Mouse (Mus musculus) heart, embryonic 14.5 days (tissue): ENCODE measurements at regions not wholly inside any gene's neighbourhood (a gene's known extent, or its start where the extent isn't known, plus 50 kb on each side); places are given as distances from the start of the nearest gene placed in this dataset.

ENCODE experiments used
- ATAC-seq: fragments of 200-750 bp; cut with Nextera tagmentation; 2 replicates; pipeline ENCODE4 v1.8.0; 2017; ENCODE audit warnings: low read depth, moderate TSS enrichment; ENCODE audit not compliant: insufficient number of reproducible peaks, insufficient read depth, low FRiP score
- H3K27ac ChIP-seq, 2 experiments: fragments of 200-500 bp in 1 of 2; fragments of 300-500 bp in 1 of 2; sonication (generic) in 1 of 2; replicated peaks in 1 of 2; 2 replicates each; pipeline ENCODE4 v1.5.1; 2012 to 2014; ENCODE audit warnings: low read depth in 2 of 2, low read length in 2 of 2, control low read depth in 1 of 2, mild to moderate bottlenecking in 1 of 2, mixed read lengths in 1 of 2; ENCODE audit not compliant: control insufficient read depth in 1 of 2, insufficient read depth in 1 of 2
- H3K27me3 ChIP-seq: fragments of 300-500 bp; sonication (generic); 2 replicates; pipeline ENCODE4 v1.6.1; 2014; ENCODE audit warnings: mild to moderate bottlenecking, low read length, control low read depth; ENCODE audit not compliant: control insufficient read depth, insufficient read depth
- H3K36me3 ChIP-seq: fragments of 300-500 bp; sonication (generic); 2 replicates; pipeline ENCODE4 v1.6.1; 2014; ENCODE audit warnings: mild to moderate bottlenecking, control low read depth, low read length, mixed read lengths; ENCODE audit not compliant: control insufficient read depth, insufficient read depth
- H3K4me1 ChIP-seq, 2 experiments: fragments of 200-500 bp in 1 of 2; fragments of 300-500 bp in 1 of 2; sonication (generic) in 1 of 2; 2 replicates each; pipeline ENCODE4 v1.6.1; 2012 to 2014; ENCODE audit warnings: low read length in 2 of 2, control low read depth in 1 of 2, mixed read lengths in 1 of 2; ENCODE audit not compliant: control insufficient read depth in 2 of 2, insufficient read depth in 2 of 2
- H3K4me2 ChIP-seq: fragments of 300-500 bp; sonication (generic); 2 replicates; pipeline ENCODE4 v1.6.1; 2014; ENCODE audit warnings: mild to moderate bottlenecking, low read length
- H3K4me3 ChIP-seq, 2 experiments: fragments of 200-500 bp in 1 of 2; fragments of 300-500 bp in 1 of 2; sonication (generic) in 1 of 2; 2 replicates each; pipeline ENCODE4 v1.5.1; 2012 to 2014; ENCODE audit warnings: low read length in 2 of 2, mild to moderate bottlenecking in 2 of 2, control low read depth in 1 of 2, low read depth in 1 of 2, moderate library complexity in 1 of 2; ENCODE audit not compliant: control insufficient read depth in 1 of 2, insufficient read depth in 1 of 2
- H3K9ac ChIP-seq: fragments of 300-500 bp; sonication (generic); 2 replicates; pipeline ENCODE4 v1.6.1; 2014; ENCODE audit warnings: mild to moderate bottlenecking, low read length
- H3K9me3 ChIP-seq: fragments of 300-500 bp; sonication (generic); 2 replicates; pipeline ENCODE4 v1.6.1; 2016; ENCODE audit warnings: low read length, control low read depth; ENCODE audit not compliant: control insufficient read depth
- WGBS: fragments of 180-500 bp; shearing (Covaris S2); extraction: QIAGEN DNeasy Blood & Tissue Kit; methylation state at CpG from one replicate; pipeline ENCODE4 v1.1.7; 2014; 5-methylcytosine and 5-hydroxymethylcytosine counted together

GRCm38 (mm10) chr3:56844681-56845461, 456.9 kb downstream of the Tm4sf1 start:
- Histone ChIP-seq H3K4me3 (no peak overlapping the region), H3K27ac (no peak overlapping the region), H3K27me3 (no peaks in the 10 kb centered on the region), H3K4me1 (no peaks in the 10 kb centered on the region), H3K36me3 (no peaks in the 10 kb centered on the region), H3K9me3 (no peaks in the 10 kb centered on the region), H3K4me2 (no peak overlapping the region), H3K9ac (no peak overlapping the region)
- 65% methylated on average over 6 of the region's 6 CpGs for WGBS
- ATAC-seq: no peak

- H3K36me3 ChIP-seq: no peaks in the 10 kb centered on the region
- WGBS: 77% methylated on average over 3 of the region's 3 CpGs
- no peaks in the 10 kb centered on the region for H3K27me3 ChIP-seq
- no peak overlapping the region for H3K9ac ChIP-seq
- no peak overlapping the region for H3K27ac ChIP-seq
- H3K9me3 ChIP-seq: no peaks in the 10 kb centered on the region
- no peak overlapping the region for H3K4me2 ChIP-seq
- H3K4me3 ChIP-seq: no peak overlapping the region
- H3K4me1 ChIP-seq: no peaks in the 10 kb centered on the region
- no peak for ATAC-seq
Observed at GRCm38 (mm10) chr3:56837176-56837575, 464.6 kb downstream of the Tm4sf1 start.

GRCm38 (mm10) chr3:56830315-56831097, 471.3 kb downstream of the Tm4sf1 start:
- Histone ChIP-seq H3K9ac (no peak overlapping the region), H3K36me3 (no peaks in the 10 kb centered on the region), H3K27me3 (no peaks in the 10 kb centered on the region), H3K4me3 (no peak overlapping the region), H3K27ac (no peak overlapping the region), H3K4me1 (no peaks in the 10 kb centered on the region), H3K4me2 (no peak overlapping the region), H3K9me3 (no peaks in the 10 kb centered on the region)
- 45% methylated on average over 4 of the region's 4 CpGs for WGBS
- no peak for ATAC-seq

GRCm38 (mm10) chr3:56824157-56824556, 477.6 kb downstream of the Tm4sf1 start:
- Histone ChIP-seq H3K9me3 (no peaks in the 10 kb centered on the region), H3K4me1 (no peaks in the 10 kb centered on the region), H3K4me3 (no peak overlapping the region), H3K4me2 (no peak overlapping the region), H3K27me3 (no peaks in the 10 kb centered on the region), H3K36me3 (no peaks in the 10 kb centered on the region), H3K27ac (no peak overlapping the region), H3K9ac (no peak overlapping the region)
- 74% methylated on average over 4 of the region's 4 CpGs for WGBS
- ATAC-seq: no peak

- Histone ChIP-seq H3K9me3 (no peaks in the 10 kb centered on the region), H3K9ac (no peak overlapping the region), H3K27me3 (no peaks in the 10 kb centered on the region), H3K36me3 (no peaks in the 10 kb centered on the region), H3K4me2 (no peak overlapping the region), H3K4me3 (no peak overlapping the region), H3K27ac (no peak overlapping the region), H3K4me1 (no peaks in the 10 kb centered on the region)
- 70% methylated on average over 1 of the region's 1 CpGs for WGBS
- no peak for ATAC-seq
Observed at GRCm38 (mm10) chr3:56810548-56811071, 491.2 kb downstream of the Tm4sf1 start.

- H3K27me3 ChIP-seq: no peaks in the 10 kb centered on the region
- H3K9me3 ChIP-seq: no peaks in the 10 kb centered on the region
- no peak overlapping the region for H3K4me3 ChIP-seq
- H3K9ac ChIP-seq: no peak overlapping the region
- WGBS: 67% methylated on average over 1 of the region's 1 CpGs
- no peaks in the 10 kb centered on the region for H3K36me3 ChIP-seq
- no peaks in the 10 kb centered on the region for H3K4me1 ChIP-seq
- H3K4me2 ChIP-seq: no peak overlapping the region
- no peak for ATAC-seq
- H3K27ac ChIP-seq: no peak overlapping the region
Observed at GRCm38 (mm10) chr3:56793054-56793453, 508.7 kb downstream of the Tm4sf1 start.

- ATAC-seq: no peak
- H3K27me3 ChIP-seq: no peaks in the 10 kb centered on the region
- no peaks in the 10 kb centered on the region for H3K9me3 ChIP-seq
- no peak overlapping the region for H3K4me3 ChIP-seq
- H3K9ac ChIP-seq: no peak overlapping the region
- no peaks in the 10 kb centered on the region for H3K36me3 ChIP-seq
- no peak overlapping the region for H3K27ac ChIP-seq
- H3K4me1 ChIP-seq: no peaks in the 10 kb centered on the region
- 40% methylated on average over 3 of the region's 3 CpGs for WGBS
- H3K4me2 ChIP-seq: no peak overlapping the region
Observed at GRCm38 (mm10) chr3:56789155-56789554, 512.6 kb downstream of the Tm4sf1 start.
